Mouse (Mus musculus) splenic B cell, adult 2 months (primary cell): ENCODE data around the gene Kcnmb3.
A peak's percentile ranks its signal among the peaks of the same experiment; 100 is the strongest.
"Not testable (repeated sequence)": the region's sequence is repeated elsewhere in the genome, so short reads cannot be mapped to it uniquely, and the experiment has no call there.

Experiments
- DNase-seq: peaks from one replicate; pipeline ENCODE4 v3.0.0-alpha.2; 2011; ENCODE audit warnings: low read depth, low spot score
- H3K27me3 ChIP-seq: 2 replicates; pipeline ENCODE4 v1.6.1; 2012; ENCODE audit warnings: mild to moderate bottlenecking, low read length, moderate library complexity, mixed read lengths; ENCODE audit not compliant: control insufficient read depth, poor library complexity, insufficient read depth, severe bottlenecking
- H3K36me3 ChIP-seq: 2 replicates; pipeline ENCODE4 v1.6.1; 2012; ENCODE audit warnings: mild to moderate bottlenecking, low read length, moderate library complexity, mixed read lengths; ENCODE audit not compliant: control insufficient read depth, poor library complexity, insufficient read depth, severe bottlenecking

Gene Kcnmb3

DNA sequence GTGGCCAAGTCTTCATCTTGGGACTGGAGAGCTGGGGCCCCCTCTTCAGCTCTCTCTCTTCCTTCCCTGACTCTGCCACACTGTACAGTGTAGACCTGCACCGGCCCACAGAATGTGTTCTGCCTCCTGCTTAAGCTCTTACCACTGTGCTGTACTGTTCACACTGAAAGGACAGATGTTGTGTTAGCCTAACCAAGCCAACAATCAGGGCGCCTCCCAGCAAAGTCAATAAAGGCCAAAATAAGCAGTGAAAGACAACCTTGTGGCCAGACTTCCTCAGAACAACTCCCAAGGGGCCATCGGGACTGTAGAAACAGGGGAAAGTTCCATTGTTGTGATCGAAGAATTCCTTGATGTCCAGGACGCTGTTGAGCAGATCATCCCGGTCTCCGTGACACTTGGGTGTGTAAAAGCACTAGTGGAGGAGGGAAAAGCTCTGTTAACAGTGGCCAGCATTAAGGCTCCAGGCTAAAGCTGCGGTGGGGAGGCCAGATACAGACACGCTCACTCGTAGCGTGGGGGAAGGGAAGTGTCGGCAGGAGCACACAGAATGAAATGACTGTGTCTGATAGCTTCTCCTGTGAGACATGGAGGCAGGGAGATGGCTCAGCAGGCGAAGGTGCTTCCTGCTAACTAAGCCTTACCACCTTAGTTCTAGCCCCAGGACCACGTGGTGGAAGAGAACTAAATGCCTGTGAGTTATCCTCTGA is 19.7 kb downstream of the Kcnmb3 start:
- Histone ChIP-seq H3K27me3 (no peaks in the 10 kb centered on the region), H3K36me3 (no peaks in the 10 kb centered on the region)
- no peak for DNase-seq

DNA sequence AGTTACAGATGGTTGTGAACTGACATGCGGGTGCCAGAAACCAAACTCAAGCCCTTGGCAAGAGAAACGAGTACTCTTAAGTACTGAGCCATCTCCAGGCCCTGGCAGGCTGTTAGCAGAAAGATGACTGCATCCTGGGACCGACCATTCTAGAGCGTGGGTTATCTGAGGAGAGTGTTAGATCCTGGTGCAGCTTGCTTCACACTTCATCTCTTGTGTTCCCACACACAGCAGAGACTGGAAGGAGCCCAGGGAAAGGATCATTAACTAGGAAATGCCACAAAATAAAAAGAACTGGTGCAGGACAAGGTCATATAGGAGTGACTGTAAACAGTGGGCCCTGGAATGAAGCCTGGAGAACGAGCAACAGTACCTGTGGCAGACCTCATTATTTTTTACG is 20.9 kb downstream of the Kcnmb3 start:
- Histone ChIP-seq H3K27me3 (no peaks in the 10 kb centered on the region), H3K36me3 (no peaks in the 10 kb centered on the region)
- DNase-seq = no peak

DNA sequence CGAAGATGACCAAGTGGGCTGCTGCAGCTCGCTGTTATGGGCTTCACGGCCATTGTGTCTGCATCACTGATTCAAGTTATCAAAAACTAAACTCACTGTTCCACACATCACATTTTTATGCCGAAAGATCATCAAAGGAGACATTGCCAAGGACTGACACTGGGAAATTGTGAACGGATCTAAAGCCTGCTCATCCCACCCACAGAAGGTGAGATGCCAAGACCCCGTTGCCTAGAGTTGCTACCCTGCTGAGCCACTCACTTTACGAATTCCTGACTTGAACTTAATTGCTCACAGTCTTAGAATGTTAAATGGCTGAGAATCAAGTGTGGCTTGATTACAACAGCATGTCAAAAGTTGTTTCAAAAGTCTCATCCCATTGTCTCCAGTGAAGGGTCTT is 21.6 kb downstream of the Kcnmb3 start:
- Histone ChIP-seq H3K27me3 (no peaks in the 10 kb centered on the region), H3K36me3 (no peaks in the 10 kb centered on the region)
- DNase-seq = no peak

DNA sequence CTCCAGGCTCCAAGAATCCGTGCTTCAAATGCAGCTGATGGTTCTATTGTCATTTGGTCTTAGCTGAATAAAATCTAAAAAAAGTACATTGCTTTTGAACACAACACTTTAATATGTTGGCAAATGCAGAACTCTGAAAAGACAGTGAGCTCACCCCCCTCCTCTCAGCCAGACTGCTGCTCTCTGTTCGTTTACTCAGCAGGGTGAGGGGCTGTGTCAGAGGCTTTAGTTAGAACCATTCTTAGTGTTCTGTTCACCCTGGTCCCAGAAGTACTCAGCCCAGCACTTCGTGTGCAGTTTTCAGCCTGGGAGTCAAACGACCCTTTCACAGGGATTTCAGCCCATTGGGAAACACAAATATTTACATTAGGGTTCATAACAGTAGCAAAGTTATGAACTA is 23.6 kb downstream of the Kcnmb3 start:
- no peaks in the 10 kb centered on the region for H3K36me3 ChIP-seq
- DNase-seq = no peak
- H3K27me3 ChIP-seq = no peaks in the 10 kb centered on the region

DNA sequence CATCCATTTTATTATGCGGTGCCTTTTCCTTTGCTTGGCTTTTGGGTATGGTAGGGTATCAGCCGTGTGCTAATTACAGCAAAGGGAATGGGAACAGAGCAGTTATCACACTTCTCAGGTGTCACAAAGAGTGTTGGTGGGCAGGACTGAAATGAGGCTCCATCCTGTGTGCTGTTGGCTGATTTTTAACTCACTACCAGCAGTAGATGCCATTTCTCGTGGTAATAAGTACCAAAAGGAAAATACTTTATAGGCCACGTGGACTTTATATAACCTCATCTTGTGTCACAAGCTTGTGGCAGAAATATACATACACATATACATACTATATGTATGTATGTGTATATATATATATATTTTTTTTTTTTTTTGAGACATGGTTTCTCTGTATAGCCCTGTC is 24.7 kb downstream of the Kcnmb3 start:
- H3K27me3 ChIP-seq = no peaks in the 10 kb centered on the region
- DNase-seq = no peak
- peaks cover 8% of the 10 kb centered on the region for H3K36me3 ChIP-seq

DNA sequence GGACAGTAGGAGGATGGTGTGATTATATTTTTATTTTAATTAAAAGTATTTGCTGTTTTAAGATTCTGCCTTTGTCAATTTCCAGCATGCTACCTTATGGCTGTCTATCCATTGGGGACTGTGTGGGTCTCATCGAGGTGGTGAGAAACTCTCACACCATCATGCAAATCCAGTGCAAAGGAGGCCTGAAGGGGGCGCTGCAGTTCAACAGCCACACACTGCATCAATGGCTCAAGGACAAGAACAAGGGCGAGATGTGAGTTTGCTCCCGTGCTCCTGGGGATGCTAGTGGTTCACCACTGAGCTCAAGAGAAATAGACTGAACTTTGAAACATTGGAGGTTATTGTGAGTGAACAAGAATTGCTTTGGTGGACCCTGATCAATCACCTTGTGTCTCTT is 32.3 kb downstream of the Kcnmb3 start:
- Histone ChIP-seq H3K36me3 (peaks cover 19% of the 10 kb centered on the region), H3K27me3 (no peaks in the 10 kb centered on the region)
- DNase-seq = peak; percentile 89

DNA sequence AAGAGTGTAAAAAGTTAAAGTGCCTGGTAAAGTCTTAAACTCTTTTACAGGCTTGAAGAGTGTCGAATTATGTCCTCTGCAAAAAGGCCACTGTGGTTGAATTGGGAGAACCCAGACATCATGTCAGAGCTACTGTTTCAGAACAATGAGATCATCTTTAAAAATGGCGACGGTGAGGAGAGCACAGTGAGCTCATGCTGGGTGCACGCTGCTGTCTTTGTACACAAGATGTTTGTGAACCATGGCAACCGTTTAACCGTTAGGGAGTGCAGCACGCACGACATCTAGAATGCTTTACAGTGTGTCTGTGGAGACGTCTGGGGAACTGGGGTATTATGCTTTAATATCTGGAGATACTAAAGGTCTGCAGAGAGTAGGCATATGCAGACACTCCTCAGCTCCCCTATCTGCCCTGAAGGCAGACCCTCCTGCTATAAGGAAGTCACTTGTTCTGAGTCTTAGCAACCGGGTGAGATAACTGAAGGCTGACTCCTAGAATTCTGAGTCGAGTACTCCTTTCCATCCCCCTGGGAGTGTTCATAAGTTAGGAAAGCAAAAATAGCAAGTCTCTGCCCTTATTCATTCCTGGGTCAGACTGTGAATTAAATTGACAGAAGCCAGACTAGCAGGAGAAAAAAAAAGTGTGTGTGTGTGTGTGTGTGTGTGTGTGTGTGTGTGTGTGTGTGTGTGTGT is 37.6 kb downstream of the Kcnmb3 start:
- DNase-seq = no peak
- peaks cover 22% of the 10 kb centered on the region for H3K36me3 ChIP-seq
- H3K27me3 ChIP-seq = no peaks in the 10 kb centered on the region

DNA sequence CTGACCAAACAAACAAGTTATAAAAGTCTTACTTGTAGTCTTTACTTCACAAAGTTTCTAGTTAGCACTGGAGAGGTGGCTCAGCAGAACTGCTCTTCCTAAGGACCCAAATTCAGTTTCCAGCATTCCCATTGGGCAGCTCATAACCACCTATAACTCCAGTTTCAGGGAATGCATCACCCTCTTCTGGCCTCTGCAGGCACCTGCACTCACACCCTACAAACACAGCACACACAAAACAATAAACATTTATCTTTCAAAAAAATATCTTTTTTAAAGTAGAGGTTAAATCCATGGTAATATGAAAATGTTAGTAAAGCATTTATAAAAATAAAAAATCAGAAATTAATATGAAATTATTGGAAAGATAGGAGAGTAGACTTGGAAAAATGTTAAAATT is 50.3 kb downstream of the Kcnmb3 start:
- peaks cover 16% of the 10 kb centered on the region for H3K36me3 ChIP-seq
- no peak for DNase-seq
- H3K27me3 ChIP-seq = no peaks in the 10 kb centered on the region

DNA sequence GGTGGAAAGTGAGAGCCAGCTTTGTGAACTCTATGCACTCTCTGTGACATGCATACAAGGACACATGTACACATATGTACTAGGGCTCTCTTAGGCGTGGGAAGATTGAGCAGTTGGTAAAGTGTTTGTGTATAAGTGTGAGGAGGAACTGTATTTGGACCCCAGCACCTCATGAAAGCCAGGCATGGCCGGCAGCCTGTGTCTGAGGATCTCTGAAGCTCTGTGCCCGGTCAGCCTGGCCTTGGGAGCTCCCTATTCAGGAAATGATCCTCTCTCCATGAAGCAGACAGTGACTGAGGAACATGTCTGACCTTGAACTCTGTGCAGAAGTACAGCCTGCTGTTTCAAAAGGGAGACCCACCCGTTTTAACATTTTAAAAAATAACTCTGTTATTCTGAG is 53.3 kb downstream of the Kcnmb3 start:
- peaks cover 14% of the 10 kb centered on the region for H3K36me3 ChIP-seq
- no peaks in the 10 kb centered on the region for H3K27me3 ChIP-seq
- DNase-seq = no peak

DNA sequence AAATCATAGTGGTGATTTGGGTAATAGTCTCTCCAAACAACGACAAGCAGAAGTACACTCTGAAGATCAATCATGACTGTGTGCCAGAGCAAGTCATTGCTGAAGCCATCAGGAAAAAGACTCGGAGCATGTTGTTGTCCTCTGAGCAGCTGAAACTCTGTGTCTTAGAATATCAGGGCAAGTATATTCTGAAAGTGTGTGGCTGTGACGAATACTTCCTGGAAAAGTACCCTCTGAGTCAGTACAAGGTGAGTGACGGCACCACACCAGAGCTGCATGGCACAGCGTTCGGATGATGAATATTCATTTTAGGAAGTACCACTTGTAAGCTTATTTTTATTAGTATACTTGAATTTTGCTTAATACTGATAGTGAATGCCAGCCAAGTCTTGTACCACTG is 54.2 kb downstream of the Kcnmb3 start:
- H3K36me3 ChIP-seq = peaks cover 14% of the 10 kb centered on the region

DNA sequence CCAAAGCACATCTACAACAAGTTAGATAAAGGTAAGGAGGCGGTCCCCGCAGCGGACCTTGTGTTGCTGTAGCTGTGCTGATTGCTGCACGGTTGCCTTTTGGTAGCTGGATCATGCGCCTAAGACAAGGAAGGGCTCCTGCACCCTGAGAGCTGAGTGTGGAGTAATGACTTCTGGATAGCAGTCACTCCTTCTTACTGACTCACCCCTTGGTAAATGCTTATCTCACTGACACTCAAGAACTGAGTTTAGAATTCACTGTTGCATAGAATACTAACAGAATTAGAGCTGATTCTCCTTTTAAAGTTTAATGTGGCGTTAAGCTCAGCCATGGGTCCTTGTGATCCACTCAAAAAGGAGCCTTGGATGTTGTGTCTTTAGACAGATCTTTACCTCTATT is 54.7 kb downstream of the Kcnmb3 start:
- no peaks in the 10 kb centered on the region for H3K27me3 ChIP-seq
- no peak for DNase-seq
- H3K36me3 ChIP-seq = peaks cover 14% of the 10 kb centered on the region

More for the DNA sequence above, 54.2 kb downstream of the Kcnmb3 start:
- no peak for DNase-seq
- H3K27me3 ChIP-seq = no peaks in the 10 kb centered on the region

DNA sequence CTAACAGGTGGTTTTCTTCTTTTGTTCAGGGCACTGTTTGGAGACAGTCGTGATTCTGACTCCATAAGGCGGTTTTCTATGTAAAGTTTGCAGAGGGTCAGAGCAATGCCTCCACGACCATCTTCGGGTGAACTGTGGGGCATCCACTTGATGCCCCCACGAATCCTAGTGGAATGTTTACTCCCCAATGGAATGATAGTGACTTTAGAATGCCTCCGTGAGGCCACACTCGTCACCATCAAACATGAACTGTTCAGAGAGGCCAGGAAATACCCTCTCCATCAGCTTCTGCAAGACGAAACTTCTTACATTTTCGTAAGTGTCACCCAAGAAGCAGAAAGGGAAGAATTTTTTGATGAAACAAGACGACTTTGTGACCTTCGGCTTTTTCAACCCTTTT is 55.9 kb downstream of the Kcnmb3 start:
- Histone ChIP-seq H3K36me3 (peaks cover 12% of the 10 kb centered on the region), H3K27me3 (no peaks in the 10 kb centered on the region)
- DNase-seq = no peak

DNA sequence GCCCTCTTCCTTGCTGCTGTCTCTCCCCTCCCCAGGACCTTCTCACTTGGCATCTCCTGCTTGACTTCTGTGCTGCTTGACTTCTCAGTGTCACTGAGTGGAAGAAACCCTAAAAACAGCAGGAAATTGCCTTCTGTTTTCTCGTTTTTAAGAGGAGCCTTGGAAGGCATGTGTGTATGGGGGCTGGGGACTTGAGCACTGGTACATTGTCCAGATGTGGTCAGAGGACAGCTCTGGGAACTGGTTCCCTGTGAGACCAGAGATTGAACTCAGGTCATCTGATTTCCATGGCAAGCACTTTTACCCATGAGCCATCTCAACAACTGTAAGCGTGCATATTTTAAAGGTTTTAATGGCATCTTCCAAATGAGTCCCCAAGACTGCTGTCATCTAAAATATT is 58.0 kb downstream of the Kcnmb3 start:
- Histone ChIP-seq H3K36me3 (peaks cover 12% of the 10 kb centered on the region), H3K27me3 (no peaks in the 10 kb centered on the region)
- DNase-seq = no peak

DNA sequence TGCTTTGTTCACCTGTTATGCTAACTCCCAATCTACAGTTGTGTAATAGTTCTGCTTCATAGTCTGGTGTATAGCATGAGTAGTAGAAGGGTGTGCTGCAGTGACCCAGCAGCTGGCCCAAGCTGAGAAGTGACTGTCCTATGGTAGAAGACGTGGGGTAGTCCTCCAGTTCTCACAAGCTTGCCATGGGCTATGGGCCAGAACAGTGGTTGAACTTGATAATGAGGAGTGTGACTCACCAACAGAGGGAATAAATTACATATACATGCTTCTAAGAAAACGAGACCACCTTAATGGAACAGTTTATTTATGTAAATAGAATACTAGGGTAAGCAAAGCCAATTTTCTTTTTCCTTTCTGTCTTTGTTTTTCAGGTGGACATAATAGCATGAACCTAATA is 61.6 kb downstream of the Kcnmb3 start:
- no peaks in the 10 kb centered on the region for H3K27me3 ChIP-seq
- DNase-seq = no peak
- H3K36me3 ChIP-seq = no peaks in the 10 kb centered on the region

DNA sequence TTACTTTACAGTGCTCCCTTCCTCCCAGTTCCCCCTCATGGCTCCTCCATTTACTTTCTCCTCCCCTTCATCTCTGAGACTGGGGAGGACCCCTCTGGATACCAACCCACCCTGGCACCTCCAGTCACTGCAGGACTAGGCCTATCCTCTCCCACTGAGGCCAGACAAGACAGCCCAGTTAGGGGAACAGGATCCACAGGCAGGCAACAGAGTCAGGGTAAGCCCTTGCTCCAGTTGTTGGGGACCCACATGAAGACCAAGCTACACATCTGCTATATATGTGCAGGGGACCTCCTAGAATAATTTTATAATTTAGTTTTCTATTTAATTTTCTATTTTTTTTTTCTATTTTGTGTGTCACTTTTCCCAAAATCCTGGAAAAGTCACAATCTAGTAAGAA is 62.7 kb downstream of the Kcnmb3 start:
- H3K36me3 ChIP-seq, H3K27me3 ChIP-seq, DNase-seq: not testable (repeated sequence)

DNA sequence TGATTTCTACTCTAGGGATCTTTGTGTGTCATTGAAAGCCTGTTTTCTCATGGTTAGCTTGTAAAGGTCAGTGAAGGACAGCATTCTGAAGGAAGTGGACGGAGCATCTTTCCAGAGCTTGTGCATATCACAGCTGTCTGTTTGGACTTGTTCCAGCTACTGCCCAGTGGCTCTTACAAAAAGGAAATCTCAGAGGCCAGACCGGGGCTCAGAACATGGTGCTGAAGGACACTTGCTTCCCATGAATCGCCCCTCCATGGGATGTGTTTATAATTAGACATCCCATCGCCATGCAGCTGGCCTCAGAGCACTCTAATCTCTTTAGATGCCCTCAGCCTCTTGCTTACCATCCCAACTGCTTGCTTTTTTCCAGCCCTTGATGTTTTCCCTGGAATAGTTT is 63.1 kb downstream of the Kcnmb3 start:
- H3K36me3 ChIP-seq = no peaks in the 10 kb centered on the region
- DNase-seq = no peak

More for the DNA sequence above, 63.1 kb downstream of the Kcnmb3 start:
- H3K27me3 ChIP-seq = no peaks in the 10 kb centered on the region
